Mouse (Mus musculus) liver, embryonic 14.5 days (tissue): ENCODE results near the gene Cdh18.

Experiments used
- CTCF ChIP-seq: IDR thresholded peaks from 2 replicates; pipeline ENCODE4 v1.5.1; 2016; ENCODE audit warnings: antibody characterized with exemption, low read depth, control low read depth
- EP300 ChIP-seq: IDR thresholded peaks from 2 replicates; pipeline ENCODE4 v1.6.1; 2016; ENCODE audit warnings: antibody characterized with exemption, low read depth

- TF ChIP-seq CTCF (no peak), EP300 (no peak)
Observed at GRCm38 (mm10) chr15:22716376-22716775, 167.6 kb downstream of the Cdh18 start.
